Mouse (Mus musculus) C2C12 (cell line): Measurements from ENCODE around the gene Rptor. TPM values are rescaled to one million over a fixed set of nuclear protein-coding genes. Genes with fewer than 3 reads are reported as not detected.

Source experiments
- H3K27me3 ChIP-seq: one replicate; pipeline ENCODE4 v1.6.1; 2011; ENCODE audit not compliant: control insufficient read depth, insufficient read depth, insufficient read length
- H3K36me3 ChIP-seq: one replicate; pipeline ENCODE4 v1.6.1; 2011; ENCODE audit not compliant: control insufficient read depth, insufficient read depth
- H3K4me3 ChIP-seq: one replicate; pipeline ENCODE4 v1.5.1; 2011; ENCODE audit warnings: mild to moderate bottlenecking, control low read depth; ENCODE audit not compliant: poor library complexity, insufficient read depth, severe bottlenecking
- H3K79me2 ChIP-seq: one replicate; pipeline ENCODE4 v1.6.1; 2011; ENCODE audit not compliant: control insufficient read depth, insufficient read depth
- H3K79me3 ChIP-seq: one replicate; pipeline ENCODE4 v1.6.1; 2011; ENCODE audit warnings: low read depth, control low read depth
- H3ac ChIP-seq: one replicate; pipeline ENCODE3; 2011; ENCODE audit warnings: low read depth; ENCODE audit not compliant: control insufficient read depth, insufficient read length
- CEBPB ChIP-seq: IDR thresholded peaks from one replicate; pipeline ENCODE4 v1.6.1; 2011; ENCODE audit warnings: low read depth, mild to moderate bottlenecking, control low read depth, moderate library complexity
- CTCF ChIP-seq: IDR thresholded peaks from one replicate; pipeline ENCODE4 v1.5.1; 2011; ENCODE audit not compliant: control insufficient read depth, insufficient read depth, insufficient read length
- FOSL1 ChIP-seq: IDR thresholded peaks from one replicate; pipeline ENCODE4 v1.8.0; 2011; ENCODE audit warnings: mild to moderate bottlenecking, low read length; ENCODE audit not compliant: poor library complexity, insufficient read depth, severe bottlenecking
- MAX ChIP-seq: IDR thresholded peaks from one replicate; pipeline ENCODE4 v1.6.1; 2011; ENCODE audit warnings: mild to moderate bottlenecking, control low read depth
- MYOD1 ChIP-seq: IDR thresholded peaks from one replicate; pipeline ENCODE4 v1.6.1; 2011; ENCODE audit warnings: low read depth; ENCODE audit not compliant: control insufficient read depth, insufficient read length
- MYOG ChIP-seq: IDR thresholded peaks from one replicate; pipeline ENCODE4 v1.6.1; 2011; ENCODE audit not compliant: control insufficient read depth, insufficient read length; ENCODE audit errors: extremely low read depth
- USF1 ChIP-seq: IDR thresholded peaks from one replicate; pipeline ENCODE4 v1.6.1; 2011; ENCODE audit warnings: low read depth, mild to moderate bottlenecking, control low read depth, moderate library complexity
- polyA plus RNA-seq: library from polyadenylated mRNA; unstranded; fragments of >200 nt; fragmentation: generic; extraction: Trizol; gene quantifications from one replicate; pipeline ENCODE4 v1.2.1, GENCODE M21; 2012; ENCODE audit warnings: missing spikeins

Rptor gene
- polyA plus RNA-seq, 1 experiment: 34.8 TPM

DNA sequence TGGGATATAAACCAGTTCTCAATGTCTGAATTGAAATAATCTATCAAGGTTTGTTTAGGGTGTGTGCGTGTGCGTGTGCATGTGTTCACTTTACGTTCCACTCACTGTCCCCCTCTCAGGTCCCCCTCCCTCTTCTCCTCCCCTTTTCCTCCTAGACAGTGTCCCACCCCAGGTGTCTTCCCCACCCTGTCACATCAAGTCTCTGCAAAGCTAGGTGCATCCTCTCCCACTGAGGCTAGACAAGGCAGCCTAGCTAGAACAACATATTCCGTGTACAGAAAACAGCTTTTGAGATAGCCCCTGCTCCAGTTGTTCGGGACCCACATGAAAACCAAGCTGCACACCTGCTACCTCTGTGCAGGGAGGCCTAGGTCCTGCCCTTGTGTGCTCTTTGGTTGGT, 245.5 kb downstream of the Rptor start:
- Histone ChIP-seq H3K79me3 (no peaks in the 10 kb centered on the region), H3K36me3 (peaks cover 71% of the 10 kb centered on the region), H3K27me3 (no peaks in the 10 kb centered on the region), H3K4me3 (no peak overlapping the region), H3K79me2 (no peaks in the 10 kb centered on the region), H3ac (no peak overlapping the region)
- TF ChIP-seq CTCF (no peak), FOSL1 (no peak), CEBPB (no peak)

DNA sequence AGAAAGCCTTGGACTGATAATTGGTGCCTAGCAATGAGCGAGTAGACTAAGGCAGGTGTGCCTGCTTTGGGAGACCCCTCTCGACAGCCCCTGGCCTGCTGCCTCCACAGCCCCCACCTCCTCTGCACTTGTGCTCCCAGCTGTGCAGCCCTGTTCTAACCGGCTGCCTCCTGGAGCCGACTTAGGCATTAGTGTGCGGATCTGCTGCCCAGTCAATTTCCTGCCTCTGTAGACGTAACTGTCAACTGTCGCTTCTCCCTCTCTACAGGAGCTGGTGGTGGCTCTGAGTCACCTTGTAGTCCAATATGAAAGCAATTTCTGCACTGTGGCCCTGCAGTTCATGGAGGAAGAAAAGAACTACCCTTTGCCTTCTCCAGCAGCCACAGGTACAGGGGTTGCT, 253.3 kb downstream of the Rptor start:
- peaks cover 64% of the 10 kb centered on the region for H3K36me3 ChIP-seq
- no peak overlapping the region for H3K4me3 ChIP-seq
- no peaks in the 10 kb centered on the region for H3K27me3 ChIP-seq
- TF ChIP-seq MYOD1 (peak; percentile 42), USF1 (no peak), MYOG (no peak), FOSL1 (no peak), CEBPB (no peak), MAX (no peak), CTCF (no peak)
- peak overlapping the region; percentile 38 for H3ac ChIP-seq
- H3K79me2 ChIP-seq: no peaks in the 10 kb centered on the region
- no peaks in the 10 kb centered on the region for H3K79me3 ChIP-seq

DNA sequence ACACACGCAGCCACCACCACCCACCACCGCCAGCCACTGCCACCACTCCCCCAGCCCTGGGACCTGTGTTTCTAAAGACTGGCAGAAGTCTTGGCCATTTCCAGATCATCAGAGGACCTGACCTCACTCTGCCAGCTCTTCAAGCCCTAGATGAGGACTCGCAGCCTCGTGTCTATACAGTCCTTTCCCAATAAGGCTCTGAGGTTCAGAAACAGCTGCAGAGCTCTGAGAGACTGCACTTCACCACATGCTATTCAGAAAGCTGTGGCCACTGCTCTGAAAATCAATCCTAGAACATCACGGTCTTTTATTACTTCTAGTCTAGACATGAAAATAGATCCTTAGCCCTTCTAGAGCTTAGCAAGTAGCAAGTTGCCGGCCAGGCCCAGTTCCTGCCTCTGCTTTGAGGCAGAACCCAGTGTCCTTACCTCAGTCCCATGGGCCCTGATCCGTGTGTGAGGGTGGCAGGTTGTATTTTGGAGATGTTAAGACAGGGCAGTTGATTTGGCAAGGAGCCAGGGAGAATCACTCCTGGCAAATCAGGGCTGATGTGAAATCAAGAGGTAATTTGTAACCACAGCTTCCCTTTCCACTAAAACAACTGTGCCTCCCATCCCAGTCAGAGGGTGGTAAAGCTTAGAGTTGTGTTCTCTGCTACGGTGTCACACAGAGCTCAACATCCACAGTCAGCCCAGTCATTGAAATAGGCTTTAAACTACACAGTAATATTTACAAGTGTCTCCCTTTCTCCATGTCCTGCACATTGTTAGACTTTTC, 260.0 kb downstream of the Rptor start:
- Histone ChIP-seq H3K79me2 (no peaks in the 10 kb centered on the region), H3K79me3 (no peaks in the 10 kb centered on the region), H3K27me3 (no peaks in the 10 kb centered on the region), H3ac (no peak overlapping the region), H3K4me3 (no peak overlapping the region), H3K36me3 (peaks cover 71% of the 10 kb centered on the region)
- TF ChIP-seq CTCF (no peak), MAX (no peak), USF1 (no peak), MYOD1 (no peak), FOSL1 (no peak), MYOG (no peak), CEBPB (no peak)

GRCm38 (mm10) chr11:119863421-119863821, 260.7 kb downstream of the Rptor start:
- Histone ChIP-seq H3K27me3 (no peaks in the 10 kb centered on the region), H3ac (peak overlapping the region; percentile 19), H3K4me3 (no peak overlapping the region), H3K79me2 (no peaks in the 10 kb centered on the region), H3K36me3 (peaks cover 66% of the 10 kb centered on the region), H3K79me3 (no peaks in the 10 kb centered on the region)
- TF ChIP-seq FOSL1 (no peak), USF1 (peak; percentile 72), CTCF (no peak), MYOG (no peak), MAX (peak; percentile 99), CEBPB (no peak), MYOD1 (no peak)

GRCm38 (mm10) chr11:119866837-119867236, 264.1 kb downstream of the Rptor start:
- no peaks in the 10 kb centered on the region for H3K79me3 ChIP-seq
- no peaks in the 10 kb centered on the region for H3K27me3 ChIP-seq
- no peak overlapping the region for H3ac ChIP-seq
- no peak overlapping the region for H3K4me3 ChIP-seq
- peaks cover 72% of the 10 kb centered on the region for H3K36me3 ChIP-seq
- no peak for TF ChIP-seq MAX
- TF ChIP-seq MYOD1: no peak
- TF ChIP-seq CTCF: no peak
- no peak for TF ChIP-seq USF1
- no peak for TF ChIP-seq FOSL1
- no peak for TF ChIP-seq CEBPB
- no peak for TF ChIP-seq MYOG
- H3K79me2 ChIP-seq: no peaks in the 10 kb centered on the region

DNA sequence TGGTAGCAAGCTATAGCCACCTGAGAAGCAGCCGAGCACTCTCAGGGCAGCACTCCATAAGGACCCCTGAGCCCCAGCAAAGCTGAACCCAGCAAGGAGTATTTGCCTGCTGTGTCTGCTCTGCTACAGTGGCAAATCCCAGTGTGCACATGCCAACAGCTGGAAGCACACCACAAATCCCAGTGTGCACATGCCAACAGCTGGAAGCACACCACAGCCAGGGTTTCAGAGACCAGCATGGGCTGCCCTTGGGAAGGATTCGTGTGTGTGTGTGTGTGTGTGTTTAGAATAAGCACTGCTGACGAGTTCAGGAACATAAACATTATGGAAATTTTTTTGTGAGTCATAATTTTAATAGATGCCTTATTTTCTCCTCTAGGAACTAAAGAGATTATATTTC, 265.4 kb downstream of the Rptor start:
- peaks cover 75% of the 10 kb centered on the region for H3K36me3 ChIP-seq

More for the DNA sequence above, 265.4 kb downstream of the Rptor start:
- TF ChIP-seq MYOD1: peak; percentile 85
- TF ChIP-seq CEBPB: no peak
- H3K27me3 ChIP-seq: no peaks in the 10 kb centered on the region
- H3ac ChIP-seq: no peak overlapping the region
- H3K79me3 ChIP-seq: no peaks in the 10 kb centered on the region
- no peaks in the 10 kb centered on the region for H3K79me2 ChIP-seq
- H3K4me3 ChIP-seq: no peak overlapping the region
